Mouse (Mus musculus) hindlimb bud, embryonic 11.5 days (tissue): ENCODE results near the gene Gsto1.

Experiments used
- DNase-seq: peaks from one replicate; pipeline ENCODE4 v3.0.0-alpha.2; 2012; ENCODE audit warnings: low read depth, low spot score; ENCODE audit errors: extremely low spot score

Gsto1 gene

DNA sequence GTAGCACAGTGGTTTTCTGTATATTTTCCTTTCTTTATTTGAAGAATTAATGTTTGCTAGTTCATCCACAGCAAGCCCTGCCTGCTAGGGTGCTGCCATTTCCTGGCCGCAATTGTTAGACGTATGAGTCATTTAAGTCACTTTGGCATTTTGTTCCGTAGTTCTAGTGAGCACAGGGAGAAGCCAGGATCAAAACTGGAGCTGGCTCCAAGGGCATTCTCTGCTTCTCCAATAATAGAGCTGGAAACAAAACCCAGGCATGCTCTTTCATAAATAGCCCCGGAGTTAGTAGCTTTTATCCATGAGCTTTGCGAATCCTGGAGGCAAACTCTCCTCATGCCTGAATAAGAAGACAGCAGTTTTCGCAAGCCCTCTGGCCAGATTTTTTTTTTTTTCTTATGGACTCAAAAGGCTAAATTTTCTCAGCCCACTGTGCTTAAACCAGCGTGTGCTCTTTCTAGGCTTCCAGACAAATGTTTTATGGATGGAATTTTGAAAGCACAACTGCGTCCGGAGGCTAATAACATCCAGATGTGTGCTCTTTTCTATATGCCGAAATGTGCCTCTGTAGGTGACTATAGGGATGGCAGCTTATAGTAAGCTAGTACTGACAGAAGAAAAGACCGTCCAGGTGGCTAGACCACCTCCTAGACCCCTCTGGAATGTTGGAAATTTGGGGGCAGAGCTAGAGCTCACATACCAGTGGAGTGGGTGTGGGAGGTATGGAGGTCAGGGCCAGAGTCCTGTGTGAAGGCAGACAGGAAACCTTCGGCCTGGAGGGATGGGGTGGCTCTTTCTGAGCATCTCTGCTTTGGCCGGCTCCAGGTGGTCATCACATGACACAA, 597 bp upstream of the Gsto1 start:
- DNase-seq, result peak; percentile 90

DNA sequence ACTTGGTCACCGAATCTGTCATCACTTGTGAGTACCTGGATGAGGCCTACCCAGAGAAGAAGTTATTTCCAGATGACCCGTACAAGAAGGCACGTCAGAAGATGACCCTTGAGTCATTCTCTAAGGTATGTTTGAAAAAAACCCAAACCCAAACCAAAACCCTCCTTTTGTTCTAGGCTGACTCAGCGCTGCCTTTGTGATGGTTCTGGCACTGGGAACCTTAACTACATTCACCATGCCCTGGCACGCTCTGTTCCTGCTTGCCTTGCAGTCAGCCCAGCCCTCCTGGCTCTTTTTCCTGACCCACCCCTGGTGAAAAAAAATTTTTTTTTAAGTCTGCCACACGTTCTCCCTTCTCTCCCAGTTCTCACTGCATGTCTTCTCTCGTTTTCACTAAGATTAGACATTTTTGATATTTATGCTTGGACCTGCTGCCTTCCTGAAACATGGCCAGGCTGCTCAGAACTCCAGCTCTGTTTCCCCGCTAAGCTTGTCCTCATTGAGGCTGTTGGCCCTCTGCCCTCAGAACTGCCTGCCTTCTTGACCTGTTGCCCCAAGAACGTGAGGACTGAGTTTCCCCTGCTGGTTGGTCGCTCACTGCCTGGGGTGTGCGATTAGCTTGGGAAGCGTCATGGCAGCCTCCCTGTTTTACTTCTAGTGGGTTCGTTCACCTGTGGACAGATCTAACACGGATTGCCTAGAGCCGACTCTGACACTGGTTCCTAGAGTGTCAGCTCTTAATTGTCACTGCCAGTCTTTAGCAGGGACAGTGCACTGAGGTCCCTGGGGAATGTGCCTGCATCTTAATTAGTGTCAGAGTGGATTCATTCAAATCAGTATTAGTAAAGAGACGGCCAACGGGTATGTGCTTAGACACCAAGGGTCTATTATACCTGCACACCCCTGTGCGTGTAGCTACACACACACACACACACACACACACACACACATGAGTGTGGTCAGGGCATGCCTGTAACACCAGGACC, 3.5 kb downstream of the Gsto1 start:
- DNase-seq, result no peak

DNA sequence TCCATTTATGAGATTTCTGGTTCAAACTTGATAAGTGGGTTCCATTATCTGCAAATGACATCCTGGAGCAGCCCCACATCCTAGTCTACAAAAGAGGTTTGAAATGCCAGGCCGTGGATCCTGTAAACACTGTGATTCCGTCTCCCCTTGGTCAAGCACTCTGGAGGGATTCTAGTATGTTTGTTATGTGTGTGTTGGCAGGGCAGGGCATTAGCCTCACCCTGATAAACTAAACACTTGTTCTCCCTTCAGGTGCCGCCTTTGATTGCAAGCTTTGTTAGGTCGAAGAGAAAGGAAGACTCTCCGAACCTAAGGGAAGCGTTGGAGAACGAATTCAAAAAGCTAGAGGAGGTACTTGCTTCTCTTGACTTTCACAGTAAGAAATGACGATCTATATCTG, 4.4 kb downstream of the Gsto1 start:
- DNase-seq, result no peak

DNA sequence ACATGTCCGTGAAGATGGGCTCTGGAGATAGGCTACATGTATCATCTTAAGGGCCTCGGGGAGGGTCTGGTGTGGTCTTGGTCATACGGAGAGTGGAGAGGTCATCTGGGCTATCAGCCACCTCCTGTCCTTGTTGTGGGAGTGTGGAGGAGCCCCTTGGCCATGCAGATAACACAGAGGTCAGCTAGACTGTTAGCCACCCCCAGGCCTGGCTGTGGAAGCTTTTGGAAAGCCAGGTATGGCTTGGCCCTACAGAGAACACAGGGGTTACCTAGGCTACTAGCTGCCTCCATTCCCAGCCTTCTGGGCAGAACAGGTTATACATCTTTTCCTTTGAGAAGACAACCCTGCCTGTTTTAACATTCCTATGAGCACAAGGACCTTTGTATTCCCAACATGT, 7.8 kb downstream of the Gsto1 start:
- DNase-seq, result no peak

DNA sequence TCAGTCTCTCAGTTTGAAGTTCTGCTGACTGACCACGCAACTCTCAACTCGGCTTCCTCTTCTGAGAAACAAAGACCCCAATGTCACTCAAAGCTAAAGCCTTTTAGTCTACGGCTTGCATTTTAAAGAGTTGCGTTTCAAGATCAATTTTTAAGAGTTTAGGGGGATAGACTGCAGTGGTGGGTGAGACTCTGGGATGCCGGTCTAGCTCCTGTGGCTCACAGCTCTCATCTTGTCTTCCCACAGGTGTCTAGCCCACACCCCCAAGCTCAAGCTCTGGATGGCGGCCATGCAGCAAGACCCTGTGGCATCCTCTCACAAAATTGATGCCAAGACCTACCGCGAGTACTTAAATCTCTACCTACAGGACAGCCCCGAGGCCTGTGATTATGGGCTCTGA, 9.3 kb downstream of the Gsto1 start:
- DNase-seq, result no peak

DNA sequence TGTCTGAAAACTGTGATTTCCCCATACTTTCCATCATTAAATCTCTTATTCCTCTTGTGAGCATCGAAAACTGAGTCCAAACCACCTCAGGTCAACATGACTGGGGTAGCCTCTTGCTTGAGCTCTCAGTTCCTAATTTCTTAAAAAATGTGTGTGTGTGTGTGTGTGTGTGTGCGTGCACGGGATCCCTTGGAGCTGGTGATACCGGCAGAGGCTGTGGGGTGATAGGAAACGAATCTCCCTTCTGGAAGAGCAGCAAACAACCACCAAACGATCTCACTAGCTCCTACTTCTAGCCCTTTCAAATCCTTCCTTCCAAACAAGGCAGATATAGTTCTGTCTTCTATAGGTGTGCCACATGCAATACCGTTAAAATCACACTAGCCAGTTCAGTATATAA, 10.0 kb downstream of the Gsto1 start:
- DNase-seq, result no peak

DNA sequence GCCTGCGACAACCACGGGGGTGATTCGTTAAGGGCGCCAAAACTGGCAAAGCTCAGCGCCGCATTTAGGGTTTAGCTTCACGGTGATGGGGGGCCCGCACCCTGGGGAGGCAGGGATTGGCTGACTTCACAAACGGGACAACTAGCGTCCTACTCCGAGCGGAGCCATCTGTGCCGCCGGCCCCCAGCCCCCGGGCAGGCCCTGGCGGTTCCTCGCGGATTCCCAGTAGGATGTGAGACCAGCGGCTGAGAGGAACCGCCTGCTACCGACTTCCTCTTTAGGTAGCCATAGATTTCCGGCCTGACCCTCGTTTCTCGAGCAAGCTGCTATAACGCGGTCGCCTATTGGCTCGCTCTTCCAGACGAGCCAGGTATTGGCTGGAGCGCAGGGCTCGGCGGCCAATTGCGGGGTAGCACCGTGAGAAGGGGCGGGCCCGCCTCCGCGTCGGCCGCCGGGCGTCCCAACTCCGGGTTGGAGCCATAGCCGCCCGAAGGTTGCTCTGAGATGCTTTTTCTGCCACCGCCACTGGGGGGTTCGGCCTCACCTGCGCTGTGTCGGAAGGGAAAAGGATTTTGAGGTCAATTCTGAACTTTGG, 10.7 kb downstream of the Gsto1 start, which contains the start of gene Gsto2:
Gene Gsto2 (plus strand): TSS at position 182 of the 595 bp plus-strand sequence.
- DNase-seq, result peak; percentile 81

DNA sequence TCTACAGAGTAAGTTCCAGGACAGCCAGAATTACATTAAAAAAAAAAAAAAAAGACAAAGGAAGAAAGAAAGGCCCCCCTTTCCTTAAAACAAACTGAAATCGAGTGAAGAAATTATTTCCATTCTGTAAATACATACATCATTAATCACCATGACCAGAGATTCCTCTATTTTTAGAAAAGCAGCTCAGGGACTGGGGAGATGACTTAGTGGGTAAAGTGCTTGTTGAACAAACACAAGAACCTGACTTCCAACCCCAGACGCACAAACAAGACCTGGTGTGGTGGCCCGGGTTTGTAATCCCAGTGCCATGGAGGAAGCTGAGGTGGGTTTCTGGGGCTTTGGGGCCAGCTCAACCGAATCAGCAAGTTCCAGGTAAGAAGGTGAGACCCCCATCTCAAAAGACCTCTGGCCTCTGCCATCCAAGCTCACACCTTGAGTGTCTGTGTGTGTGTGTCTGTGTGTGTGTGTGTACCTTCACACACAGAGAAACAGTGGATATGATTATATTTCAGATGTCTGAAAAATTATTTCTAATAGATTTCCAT, 12.9 kb downstream of the Gsto1 start:
- DNase-seq, result no peak

DNA sequence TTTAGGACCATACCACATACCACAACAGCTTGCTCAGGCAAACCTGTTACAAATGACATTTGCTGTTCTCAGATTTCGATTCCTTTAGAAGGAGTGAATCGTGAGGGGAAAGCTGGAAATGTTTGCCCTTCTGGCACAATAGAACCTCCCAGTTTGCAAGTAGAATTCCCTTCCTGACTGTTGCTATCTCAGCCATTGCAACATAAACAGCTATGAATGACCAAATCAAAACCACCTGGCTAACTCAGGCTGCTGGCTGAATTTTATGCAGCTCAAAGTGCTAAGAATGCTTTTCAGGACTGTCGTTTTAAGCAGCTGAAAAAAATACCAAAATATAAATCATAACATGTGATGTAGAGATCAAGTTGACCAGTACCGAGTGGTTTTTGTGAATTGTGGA, 14.2 kb downstream of the Gsto1 start:
- DNase-seq, result no peak

DNA sequence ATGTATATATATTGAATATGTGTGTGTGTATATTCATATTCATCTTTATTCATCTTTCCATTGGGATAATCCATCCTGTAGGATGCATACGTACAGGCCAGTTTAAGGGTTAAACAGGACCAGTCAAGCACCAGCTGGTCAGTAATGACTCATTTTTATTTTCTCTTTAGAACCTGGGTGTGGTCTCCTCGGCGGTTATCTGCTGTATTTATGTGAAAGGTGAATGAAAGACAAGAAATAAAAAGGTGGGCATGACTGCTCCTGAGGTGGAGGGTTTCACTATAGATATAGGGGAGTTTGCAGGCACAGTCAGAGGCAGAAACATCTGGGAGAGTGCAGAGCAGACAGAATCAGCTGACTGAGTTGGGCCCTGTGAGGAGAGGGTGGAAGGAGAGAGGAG, 14.7 kb downstream of the Gsto1 start:
- no peak for DNase-seq

DNA sequence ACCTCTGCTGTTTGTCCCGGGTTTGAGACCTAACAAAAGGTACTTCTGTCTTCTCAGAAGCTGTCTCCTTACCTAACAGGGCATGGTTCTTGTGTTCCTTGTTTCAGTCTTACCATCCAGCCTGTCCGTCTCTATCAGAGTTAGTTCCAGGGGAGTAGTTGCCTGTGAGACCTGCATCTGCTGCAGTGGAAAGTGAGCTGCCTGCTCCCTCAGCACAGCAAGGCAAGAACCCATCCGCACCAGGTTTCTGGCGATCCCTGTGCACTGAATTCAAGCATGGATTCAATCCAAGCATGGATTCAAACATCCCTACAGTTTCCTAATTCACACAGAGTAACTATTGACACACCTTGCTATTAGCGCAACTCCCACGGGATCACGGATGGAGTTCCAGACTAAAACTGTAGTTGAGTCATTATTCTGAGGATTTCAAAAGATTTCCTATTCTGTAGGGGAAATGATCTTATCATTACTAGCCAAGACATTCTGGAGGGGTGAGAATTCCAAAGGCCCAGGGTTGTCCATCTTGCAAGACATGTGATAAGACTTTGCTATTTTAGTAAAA, 15.4 kb downstream of the Gsto1 start:
- DNase-seq, result no peak

DNA sequence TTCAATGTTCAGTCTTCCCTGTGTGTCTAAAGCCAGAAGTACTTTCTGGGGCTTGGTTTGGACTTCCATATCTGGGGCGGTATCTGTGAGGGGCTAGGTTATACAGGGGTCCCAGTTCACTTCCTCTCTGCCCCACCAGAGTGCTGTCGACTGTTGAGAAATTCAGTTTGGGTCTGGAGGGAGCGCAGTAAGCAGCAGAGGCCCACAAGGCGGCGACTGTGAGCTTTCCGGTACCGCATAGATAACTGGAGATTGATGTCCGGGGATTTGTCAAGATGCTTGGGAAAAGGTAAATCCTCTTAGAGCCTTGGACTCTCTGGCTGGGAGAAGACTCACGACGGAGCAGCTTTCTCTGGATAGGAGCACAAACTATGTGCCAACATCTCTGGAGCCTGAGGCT, 16.7 kb downstream of the Gsto1 start:
- no peak for DNase-seq

DNA sequence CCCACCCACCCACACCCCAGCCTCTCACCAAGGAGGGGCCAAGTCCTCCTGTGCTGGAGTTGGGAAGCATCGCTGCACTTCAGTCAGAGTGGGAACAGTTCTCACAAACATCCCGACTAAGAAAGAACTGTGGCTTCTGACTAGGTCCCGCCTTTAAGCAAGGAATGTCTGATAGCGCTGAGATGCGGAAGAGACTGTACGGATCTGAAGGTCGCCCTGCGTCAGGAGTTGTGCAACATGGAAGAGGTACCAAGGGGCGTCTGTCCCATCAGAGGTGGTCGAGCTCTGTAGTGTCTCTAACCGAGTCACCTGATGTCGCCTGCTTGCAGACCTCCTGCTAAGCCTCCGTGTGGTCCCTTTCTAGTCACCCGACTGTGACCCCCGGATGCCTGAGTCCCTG, 21.5 kb downstream of the Gsto1 start:
- DNase-seq, result no peak

DNA sequence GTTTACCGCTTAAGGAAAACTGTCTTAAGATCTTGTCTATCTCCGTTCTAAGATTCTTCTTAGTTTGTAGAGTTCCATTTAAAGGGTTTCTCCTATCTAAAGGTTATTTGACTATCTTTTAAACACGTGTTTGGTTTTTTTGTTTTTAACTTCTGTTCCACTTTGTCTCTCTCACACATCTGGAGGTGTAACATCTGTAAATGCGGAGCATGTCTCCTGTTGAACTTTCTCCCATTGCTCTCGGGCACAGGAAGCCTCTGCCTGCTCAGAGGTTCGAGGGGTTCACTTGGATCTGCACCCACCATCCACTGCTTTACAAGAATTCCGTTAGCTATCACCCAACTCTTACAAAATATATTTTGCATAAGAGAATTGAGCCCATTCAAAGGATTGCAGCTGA, 26.8 kb downstream of the Gsto1 start:
- DNase-seq, result no peak

DNA sequence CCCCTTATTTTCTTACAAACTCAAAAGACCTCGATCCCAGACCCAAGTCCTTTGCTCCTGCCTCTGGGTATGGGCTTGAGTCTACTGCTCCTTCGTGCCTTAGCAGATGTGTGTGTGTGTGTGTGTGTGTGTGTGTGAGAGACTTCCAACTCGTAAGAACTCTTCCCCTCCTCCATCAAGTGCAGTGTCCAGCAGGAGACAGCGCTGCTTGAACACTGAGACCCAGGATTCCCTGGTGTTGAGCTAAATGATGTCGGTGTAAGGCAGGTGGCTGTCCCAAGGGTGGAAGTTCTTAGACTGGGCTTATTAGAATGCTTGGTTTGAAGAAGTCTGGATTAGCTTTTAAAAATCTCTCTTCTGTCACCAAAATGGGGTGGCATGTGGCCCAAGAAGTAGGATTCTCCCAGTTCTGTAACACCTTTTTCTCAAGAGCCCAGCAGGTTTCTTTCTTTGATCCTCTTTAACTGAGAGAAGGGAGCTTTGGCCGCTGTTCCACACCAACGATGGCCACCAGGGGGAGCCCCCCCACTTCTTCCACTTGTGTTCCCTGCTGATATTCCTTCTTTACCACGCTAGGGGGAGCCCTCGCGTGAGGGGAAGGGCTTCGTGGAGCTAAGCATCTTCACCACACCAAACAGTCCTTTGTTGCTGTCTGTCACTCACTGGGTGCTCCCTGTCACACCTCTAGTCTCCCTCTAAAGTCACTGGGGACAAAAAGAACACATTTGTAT, 27.5 kb downstream of the Gsto1 start:
- DNase-seq, result peak; percentile 83

DNA sequence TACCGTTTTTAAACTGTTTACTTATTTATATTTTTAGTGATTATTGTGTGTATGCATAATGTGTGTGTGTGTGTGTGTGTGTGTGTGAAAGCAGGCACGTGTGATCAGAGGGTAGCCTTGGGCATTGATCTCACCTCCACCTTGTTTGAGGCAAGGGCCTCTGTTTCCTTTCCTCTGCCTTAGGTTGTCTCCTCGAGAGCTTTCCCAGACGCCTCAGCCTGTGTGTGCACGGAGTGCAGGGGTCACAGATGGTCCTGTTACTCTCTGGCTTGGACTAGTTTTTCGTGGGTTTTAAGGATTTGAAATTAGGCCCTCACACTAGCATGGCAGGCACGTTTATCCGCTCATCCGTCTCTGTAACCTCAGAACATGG, 28.1 kb downstream of the Gsto1 start:
- DNase-seq, result no peak

DNA sequence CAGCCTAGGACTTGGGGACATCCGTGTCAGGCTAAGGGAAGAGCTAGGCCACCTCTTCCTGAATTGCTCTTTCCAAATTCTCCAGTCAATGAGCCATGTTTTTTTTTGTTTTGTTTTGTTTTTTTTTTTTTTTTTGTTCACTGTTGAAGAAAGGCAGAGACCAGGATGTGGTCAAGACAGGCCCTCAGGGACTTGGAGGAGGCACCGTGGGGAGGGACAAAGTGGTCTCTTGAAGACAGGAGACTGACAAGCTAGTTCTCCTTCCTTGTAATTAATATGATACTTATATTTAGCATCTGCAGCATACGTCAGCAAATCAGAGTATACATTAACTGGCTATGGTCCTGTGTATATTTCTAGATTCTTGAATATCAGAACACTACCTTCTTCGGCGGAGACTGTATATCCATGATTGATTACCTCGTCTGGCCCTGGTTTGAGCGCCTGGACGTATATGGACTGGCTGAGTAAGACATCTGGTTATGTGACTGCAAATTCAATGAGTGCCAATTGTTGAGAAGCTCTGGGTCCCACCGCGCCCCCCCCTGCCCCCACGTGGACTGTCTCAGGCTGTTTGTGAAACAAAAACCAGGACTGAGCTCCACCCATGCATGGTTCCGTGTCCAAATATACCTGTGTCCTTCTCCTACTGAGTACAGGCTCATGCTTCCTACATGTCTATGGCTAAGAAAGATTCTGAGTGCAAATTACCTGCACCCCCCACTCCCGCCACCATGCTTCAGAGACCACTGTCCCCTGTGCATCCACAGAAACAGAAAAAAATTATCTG, 29.7 kb downstream of the Gsto1 start:
- DNase-seq, result no peak

DNA sequence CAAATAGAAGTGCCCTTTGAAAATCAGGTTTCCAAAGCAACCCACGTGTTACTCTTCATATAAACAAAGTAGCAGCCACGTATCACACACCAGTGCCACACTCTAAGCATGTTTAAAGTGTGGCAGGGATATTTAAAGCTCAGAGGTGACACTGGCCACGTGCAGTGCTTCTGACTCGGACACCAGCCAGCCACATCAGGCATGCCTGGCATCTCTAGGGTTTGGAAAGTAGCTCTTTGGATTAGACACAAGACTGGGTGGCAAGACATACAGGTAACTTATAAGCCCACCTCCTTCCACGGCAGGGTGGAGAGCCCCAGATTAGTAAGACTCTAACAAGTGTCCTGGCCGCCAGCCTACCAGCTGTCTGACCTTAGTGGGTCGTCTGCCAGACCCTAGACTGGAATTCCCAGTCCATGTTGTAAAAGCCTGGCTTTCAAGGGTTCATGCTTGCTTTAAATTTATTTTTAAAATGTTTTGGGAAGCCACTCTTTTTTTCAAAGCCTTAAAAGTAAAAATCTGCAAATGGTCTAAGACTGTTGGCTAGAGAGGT, 30.5 kb downstream of the Gsto1 start:
- DNase-seq, result no peak

DNA sequence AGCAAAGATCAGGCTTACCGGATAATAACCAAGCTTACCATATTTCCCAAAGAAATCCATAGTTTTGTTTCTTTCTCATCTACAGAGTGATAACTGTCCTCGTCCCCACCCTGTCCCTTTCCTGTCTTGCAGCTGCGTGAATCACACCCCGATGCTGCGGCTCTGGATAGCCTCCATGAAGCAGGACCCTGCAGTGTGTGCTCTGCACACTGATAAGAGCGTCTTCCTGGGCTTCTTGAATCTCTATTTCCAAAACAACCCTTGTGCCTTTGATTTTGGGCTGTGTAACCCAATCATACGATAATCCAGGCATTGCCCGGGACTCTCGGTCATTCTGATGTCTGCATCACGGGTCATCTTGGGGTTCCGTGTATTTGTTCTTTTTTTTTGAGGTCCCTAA, 31.1 kb downstream of the Gsto1 start:
- no peak for DNase-seq
